Mouse (Mus musculus) heart, adult 9 months (tissue): ENCODE results near the gene Hunk.

Experiments
- DNase-seq, 2 experiments: peaks; one replicate each; pipeline ENCODE4 v3.0.0; 2022; ENCODE audit warnings: low spot score in 2 of 2

The Hunk gene

DNA sequence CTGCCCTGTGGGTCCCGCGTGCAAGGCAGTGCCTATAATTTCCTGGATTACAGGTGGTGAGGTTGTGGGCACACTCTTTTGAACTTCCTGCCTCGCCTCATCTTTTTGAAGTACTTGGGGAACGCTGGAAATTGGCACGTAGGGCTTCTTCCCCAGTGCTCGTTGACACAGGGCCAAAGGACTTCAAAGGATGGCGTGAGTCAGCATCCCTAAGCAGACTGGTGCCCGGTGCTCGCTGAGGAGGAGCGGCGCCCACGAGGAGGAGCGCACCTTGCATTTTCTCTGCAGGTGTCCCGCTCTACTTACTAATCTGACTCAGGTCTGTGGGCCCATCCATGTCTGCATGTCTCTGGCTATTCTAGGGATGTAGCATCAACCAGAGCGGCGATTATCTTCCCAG is 4.9 kb downstream of the Hunk start:
- DNase-seq = no peak

DNA sequence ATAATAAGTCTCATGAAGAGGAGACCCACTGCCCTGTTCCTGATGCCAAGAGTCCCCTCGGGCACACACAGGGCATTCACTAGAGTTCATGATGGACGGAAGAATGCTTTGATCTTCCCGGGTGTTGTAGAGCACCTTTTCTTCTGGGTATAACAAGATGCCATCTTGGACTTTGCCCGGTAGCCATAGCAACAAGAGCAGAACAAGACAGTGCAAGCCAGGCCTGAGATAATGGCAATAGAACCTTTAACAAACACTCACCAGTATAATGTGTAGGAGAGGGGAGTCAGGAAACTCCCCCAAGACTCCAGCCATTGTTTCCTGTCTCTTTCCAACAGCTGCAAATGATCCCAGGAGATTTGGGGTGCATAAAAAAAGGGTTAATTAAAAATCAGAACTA is 8.9 kb downstream of the Hunk start:
- no peak for DNase-seq

DNA sequence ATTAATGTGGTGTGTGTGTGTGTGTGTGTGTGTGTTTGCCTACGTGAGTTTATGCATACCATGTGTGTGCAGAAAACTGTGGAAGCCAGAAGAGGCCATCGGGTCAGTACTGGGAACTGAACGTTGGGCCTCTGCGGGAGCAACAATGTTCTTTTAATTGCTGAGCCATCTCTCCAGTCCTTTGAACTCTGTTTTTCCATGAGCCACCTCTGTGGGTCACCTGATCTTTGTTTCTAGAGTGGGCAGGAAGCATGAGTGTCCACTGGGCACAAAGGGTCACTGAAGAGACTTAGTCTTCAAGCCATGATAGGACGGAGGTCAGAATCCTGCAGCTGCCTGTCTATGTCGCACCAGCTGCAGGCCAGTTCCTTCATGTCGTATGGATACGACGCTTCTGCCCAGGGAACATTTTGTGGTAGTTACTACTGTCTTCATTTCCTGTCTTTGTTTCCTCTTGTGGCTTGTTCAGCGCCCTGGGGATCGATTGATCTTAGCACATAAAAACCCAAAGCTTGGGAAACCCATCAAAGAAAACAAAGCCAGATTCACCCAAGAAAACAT is 10.3 kb downstream of the Hunk start:
- DNase-seq = no peak

DNA sequence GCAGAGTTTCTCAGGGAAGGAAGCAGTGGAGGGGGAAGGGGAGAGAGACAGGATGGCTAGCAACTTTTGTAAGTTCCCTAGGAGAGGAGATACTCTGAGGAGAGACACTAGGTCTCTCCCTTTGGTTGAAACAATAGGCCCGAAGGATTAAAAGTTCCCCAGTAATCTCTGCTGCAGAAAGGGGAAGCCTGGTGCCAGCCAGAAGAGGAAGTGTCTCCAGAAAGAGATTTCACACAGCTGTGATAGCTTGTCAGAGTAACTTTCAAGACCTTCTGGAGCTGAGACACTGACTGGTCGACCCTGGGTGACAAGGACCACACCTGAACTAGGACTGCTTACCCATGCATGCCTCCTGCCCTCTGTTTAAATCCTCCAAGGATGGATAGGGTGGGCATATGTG is 11.1 kb downstream of the Hunk start:
- DNase-seq = no peak

DNA sequence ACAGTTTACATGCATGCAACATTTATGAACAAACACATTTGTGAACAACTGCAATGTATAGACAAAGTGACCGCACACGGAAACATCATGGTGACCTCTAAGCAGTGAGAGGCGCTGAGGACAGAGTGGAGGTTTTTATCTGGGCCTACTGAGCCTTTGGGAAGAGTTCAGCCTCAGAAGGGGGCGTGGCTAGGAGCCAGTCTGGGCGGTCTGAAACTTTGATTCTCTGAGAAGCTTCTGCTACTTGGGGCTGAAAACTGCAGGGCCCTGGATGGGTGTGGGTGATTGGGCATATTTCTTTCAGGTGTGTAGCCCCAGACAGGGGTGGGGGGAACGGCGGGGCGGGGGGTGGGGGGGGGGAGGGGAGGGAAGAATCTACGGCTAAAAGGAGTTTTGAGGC is 14.5 kb downstream of the Hunk start:
- no peak for DNase-seq

DNA sequence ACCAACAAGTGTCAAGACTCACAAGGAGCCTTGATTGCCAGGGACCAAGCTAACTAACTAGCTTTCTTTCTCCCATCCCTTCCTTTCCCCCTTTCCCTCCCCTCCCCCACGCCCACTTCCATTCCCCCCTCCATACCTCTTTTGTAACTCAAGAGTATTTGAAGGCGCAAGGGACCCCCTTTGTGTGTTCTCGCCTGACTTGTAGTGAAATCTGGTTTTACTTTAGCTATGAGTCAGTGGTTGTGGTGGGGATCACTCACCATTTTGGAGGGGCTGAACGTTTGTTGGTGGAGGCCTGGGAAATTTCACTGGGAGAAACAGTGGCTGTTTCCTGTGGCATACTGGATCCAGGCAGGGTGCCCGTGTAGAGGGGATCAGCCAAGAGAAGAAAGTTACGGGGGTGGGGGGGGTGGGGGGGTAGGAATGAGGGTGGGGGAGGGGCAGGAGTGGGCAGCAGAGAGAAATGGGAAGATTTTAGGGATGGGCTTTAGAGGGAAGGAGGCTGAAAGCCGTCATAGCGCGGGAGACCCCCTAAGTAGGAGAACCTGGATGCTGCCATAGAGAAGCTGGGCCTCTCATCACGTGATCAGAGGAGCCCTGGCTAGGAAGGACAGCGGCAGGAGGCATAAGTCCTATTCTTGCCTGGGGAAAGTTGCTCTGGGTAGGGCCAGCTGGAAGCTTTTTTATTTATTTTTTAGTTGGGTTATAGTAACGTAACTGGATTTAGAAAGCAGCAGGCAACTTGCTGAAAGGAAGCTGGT is 15.3 kb downstream of the Hunk start:
- DNase-seq = no peak

DNA sequence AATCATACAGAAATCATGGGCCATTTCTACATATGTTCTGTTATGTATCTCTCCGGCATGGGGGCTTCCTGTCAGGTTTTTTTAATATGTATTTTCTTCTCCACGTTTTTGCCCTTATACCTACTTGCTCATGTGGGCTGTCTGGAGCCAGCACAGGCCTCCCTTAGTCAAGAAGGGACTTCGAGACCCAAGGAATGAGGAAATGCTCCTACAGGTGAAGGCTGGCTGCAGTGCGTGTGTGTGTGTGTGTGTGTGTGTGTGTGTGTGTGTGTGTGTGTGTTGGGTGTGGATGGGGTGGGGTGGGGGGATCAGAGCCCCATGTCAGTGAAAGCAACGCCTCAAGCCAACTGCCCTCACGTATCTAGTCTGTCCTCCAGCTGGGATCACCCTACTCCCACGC is 16.5 kb downstream of the Hunk start:
- DNase-seq = no peak

DNA sequence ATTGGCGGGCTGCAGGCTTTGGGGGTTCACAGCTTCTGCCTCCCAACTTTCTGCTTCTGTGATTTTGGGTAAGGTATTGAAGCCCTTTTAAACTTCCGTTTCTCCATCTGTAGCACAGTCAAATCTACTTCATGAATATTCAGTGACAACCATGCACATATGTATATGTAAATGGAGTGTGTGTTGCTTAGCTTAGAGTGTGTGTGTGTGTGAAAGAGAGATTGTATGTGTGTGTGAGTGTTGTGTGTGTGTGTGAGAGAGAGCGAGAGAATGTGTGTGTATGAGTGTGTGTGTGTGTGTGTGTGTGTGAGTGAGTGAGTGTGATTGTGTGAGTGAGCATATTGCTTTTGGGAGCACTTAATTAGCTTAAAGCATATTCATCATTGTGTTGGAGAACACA is 19.4 kb downstream of the Hunk start:
- no peak for DNase-seq

DNA sequence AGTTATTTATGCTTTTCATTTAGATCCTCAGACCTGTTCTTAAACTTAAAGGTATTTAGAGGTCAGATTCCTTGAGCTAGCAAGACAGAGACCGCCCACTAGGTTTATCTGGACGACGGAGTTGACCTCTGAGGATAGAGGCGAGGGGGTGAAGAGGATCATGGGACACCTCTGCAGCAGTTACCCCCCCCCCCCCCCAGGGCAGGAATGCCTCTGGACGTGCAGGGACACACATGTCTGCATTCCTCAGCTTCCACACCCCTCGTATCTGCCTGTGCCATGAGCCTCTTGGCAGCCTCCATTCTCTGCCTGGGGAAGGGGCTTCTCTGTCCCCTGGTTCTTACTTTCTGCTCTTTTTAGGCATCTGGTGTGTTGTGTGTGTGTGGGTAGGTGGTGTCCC is 19.8 kb downstream of the Hunk start:
- DNase-seq = no peak

DNA sequence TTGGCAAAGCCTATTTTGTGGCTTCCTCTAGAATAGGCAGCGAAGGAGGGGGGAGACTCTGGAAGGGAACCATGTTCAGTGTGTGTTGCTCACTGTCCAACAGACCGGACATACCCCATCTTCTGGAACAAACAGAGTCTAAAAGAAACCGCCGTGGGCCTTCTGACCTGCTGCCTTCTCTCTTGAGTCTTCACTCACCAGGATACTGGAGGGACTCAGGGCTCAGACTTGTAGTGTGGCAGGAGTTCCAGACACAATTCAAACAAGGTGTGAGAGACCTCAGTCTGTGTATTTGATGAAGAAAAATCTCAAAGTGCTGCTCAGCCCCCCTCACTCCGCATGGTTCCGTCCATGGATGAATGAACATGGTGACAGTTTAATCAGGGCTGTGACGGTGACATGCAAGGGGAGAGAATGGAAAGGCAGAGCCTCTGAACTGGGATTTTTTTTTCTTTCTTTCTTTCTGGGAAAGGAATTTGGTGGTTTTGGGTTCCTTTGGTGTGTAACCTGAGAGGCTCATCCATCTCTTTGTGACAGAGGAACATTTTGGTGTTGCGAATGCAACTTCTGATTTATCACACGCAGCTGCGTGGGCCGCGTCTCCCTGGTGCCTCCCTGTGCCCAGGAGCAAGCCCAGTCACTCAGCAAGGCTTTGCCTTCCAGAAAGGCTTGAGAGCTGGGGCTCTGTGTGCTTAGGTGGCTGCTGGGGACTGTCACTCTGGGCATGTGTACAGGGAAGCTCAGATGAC is 21.9 kb downstream of the Hunk start:
- DNase-seq = no peak

DNA sequence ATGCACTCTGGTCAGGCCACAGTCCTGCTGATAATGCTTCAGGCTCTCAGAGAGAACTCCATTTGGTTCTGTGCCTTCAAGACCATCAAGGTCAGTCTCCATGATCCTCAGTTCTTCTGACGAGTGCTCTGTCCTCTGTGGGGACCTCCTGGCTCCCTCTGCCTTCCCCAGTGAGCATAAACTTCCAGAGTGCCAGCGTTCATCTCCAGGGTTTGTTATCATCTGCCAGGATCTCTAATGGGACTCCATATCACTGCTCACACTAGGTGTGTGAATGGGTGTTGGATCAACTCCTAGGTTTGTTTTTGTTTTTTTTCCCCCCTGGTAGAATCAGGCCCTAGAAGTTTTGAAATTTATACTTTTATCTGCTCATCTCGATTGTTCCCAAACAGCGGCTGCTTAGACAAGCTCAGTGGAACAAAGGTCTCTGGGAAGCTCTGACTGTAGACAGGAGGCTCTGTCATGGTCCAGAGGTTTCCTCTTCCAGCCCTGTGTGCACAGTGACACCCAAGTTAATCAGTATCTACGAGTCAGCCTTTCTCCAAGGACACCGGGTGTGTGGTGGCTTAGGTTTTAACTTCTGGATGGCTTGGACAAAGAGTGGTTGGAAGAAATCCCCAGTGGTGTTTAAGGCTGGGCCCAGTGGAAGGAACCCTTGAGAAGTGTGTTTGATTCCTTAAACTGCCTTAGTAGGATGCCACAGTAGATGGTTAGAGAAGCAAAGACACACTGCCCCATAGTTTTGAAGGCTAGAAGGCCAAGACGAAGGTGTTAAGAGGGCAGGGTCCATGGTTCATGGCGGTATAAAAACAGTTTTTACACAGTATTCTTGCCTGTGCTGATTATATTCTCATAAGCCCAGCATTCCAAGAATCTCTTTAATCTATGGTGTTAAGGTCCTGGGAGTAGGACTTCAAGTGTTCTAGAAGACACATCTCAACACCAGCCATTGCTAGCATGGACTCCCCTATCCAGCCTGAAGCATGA is 26.6 kb downstream of the Hunk start:
- no peak for DNase-seq

DNA sequence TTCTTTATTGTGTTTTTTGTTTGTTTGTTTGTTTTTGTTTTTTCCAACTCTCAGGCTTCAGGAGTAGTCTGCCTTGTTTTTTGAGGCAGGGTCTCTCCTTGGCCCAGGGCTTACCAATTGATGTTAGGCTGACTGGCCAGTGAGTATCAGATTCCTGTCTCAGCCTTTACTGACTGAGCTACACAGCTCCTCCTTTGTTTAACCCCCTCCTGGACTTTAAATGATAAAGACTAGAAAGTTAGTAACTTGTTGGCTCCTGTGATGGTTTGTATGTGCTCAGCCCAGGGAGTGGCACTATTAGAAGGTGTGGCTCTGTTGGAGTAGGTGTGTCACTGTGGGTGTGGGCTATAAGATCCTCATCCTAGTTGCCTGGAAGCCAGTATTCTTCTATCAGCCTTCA is 30.8 kb downstream of the Hunk start:
- no peak for DNase-seq

DNA sequence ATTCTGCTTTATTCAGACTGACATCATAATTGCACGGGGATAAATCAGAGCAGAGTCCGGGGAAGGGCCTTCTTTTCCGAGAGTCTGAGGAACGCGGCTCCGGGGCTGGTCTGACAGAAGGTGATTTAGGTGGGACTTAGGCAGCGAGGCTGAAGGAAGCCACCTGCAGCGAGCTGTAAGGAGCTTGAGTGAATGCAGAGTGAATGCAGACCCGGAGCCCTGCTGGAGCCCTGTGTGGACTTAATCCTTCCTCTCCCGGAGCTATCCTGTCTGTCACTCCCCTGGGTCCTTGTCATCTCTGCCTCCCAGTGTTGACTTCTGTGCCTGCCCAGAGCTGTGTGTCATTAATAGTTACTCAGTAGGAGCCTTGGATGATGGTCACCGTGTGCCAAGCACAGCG is 32.8 kb downstream of the Hunk start:
- no peak for DNase-seq

DNA sequence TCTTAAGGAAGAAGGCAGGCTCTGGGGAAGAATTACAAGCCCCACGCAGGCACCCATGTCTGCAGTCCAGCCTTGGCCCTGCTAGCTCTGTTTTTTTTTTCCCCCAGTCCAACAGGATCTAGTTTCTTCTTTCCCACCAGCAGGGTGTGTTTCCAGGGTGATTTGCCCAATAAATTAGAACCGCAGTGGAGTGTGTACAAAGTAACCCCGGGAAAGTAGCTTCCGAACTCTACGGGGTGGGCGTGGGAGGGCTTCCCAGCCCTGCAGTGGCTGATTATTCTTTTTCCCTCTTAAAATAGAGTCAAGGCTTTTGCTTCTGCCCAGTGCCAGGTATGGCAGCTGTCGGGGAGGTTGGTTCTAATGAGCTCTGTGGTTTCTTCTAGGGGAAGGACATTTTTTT is 35.3 kb downstream of the Hunk start:
- DNase-seq = no peak

DNA sequence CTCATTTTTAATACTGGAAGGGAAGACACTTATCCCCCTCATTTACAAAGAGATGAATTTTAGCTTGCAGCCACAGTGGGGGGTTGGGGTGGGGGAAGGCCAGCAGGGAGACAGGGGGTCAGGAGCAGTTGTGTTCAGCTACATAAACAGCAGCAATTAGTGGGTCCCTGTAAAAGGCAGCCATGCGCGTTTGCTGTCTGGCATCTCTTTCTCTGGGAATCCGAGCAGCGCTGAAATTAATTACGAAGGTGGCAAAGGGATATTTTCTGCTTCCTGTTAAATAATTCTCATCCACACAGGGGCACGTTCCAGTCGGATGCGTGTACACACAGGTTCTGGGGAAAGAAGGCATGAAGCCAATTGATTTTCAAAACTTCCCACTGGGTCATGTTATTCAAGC is 35.7 kb downstream of the Hunk start:
- no peak for DNase-seq

DNA sequence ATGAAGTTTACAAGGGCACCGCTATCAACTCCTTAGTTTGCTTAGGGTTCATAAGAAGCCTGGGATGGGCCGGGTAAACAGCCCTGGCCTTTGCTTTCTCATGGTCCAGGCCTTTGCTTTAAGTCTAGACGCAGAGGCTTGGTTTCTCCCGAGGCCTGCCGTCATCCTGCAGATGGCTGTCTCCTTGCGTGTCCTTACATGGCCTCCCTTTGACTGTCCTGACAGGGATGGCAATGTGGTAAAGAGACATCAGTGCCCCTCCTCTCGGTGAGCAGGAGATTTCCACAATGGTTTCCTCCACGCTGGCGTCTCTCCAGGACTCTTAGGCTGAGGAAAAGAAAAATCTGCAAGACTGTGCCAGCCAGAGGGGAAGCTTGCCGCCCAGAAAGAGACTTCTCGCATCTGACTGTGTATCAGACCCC is 36.3 kb downstream of the Hunk start:
- DNase-seq = peak in 1 of 2 experiments; percentile 3

DNA sequence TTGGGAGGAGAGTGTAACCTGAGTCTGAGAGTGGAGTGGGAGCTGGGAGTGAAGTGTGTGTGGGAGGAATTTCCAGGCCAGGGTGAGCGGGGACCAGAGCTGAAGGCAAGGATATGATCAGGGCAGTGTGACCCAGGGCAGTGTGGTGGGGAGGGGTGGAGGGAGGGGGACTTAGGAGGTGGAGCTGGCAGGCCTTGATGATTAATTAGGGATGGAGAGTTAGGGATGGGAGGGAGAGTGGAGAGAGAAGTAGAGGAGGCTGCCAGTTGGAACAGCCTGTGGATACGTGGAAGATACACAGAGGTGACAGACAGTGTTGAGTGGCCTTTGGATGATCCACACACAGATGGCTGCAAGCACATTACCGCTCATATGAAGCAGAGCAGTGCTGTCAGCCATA is 38.1 kb downstream of the Hunk start:
- no peak for DNase-seq

DNA sequence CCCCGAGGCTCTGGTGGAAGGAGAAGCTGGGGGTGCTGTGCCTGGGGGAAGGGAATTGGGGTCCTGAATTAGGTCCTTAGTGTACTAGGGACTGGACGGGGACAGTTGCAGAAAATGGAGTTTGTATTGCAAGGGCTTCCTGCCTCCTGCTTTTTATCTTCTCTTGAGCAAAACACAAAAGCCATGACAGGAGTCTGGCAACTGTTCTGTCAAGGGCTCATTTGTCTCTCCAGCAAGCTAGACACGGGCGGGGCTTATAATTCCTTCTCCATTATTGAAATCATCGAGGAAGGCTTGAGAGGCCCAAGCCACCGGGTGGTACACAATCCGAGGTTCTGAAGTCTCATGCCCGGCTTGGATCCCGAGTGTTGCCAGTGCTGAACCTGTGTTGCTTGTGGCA is 38.6 kb downstream of the Hunk start:
- DNase-seq = no peak

DNA sequence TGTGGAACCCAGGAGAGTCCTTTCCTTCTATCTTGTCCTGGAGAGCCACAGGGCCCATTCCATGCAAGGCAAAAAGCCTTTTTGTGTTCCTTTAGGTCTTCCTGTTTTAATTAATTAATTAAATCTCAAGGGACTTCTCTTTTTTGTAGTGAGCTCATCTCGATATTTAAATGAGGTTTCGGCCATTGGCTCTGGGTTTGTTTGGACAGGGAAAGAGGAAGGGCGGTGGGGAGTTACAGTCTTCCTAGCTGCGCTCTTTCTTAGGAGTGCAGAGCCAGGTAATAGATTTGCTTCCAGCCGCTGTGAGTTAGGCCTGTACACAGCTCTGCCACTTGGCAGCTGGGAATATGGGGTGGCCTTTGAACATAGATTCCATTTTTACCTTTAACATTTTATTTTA is 40.4 kb downstream of the Hunk start:
- DNase-seq = no peak

DNA sequence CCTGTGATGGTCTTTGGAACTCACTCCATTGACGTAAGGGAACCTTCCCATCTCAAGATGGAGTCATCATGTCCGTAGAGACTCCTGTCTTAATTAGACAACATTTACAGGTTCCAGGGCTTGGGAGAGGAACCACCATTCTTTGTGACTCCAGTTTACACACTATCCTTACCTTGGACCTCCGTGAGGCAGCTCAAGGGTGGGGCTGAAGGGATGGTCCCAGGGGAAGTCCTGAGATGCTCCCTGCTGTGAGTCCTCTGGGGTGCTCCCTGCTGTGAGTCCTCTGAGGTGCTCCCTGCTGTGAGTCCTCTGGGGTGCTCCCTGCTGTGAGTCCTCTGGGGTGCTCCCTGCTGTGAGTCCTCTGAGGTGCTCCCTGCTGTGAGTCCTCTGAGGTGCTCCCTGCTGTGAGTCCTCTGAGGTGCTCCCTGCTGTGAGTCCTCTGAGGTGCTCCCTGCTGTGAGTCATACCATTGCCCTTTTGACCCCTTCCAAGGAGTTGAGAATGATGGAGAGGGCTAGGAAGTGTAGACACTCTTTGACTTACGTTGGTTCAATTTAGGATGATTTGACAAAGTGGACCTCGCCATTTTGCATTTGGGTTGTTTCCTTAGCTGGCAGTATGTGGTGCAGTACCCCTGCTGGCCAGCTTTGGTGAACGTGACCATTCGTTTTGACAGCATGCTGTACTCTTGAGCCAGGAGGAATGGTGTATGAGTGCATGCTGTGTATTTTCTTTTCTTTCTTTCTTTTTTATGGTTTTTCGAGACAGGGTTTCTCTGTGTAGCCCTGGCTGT is 42.2 kb downstream of the Hunk start:
- DNase-seq = no peak

DNA sequence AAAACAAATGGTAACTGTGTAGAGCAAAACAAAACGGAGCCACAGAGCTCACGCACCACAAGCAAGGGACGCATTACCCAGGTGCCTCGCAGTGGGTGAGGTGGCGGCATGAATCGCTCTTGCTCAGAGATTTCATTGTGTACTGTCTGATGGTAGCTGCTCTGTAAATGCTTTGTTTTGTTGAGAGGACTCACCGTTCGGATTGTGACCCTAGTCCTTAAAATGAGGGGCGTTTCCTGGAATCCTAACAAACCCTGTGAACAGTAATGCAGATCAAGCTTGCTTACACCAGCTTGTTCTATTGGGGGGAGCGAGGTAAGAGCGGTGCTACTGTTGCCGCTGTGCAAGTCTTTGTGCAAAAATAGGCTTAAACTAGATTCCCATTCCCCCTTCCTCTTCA is 47.7 kb downstream of the Hunk start:
- DNase-seq = no peak
